In the genomic region with DNA sequence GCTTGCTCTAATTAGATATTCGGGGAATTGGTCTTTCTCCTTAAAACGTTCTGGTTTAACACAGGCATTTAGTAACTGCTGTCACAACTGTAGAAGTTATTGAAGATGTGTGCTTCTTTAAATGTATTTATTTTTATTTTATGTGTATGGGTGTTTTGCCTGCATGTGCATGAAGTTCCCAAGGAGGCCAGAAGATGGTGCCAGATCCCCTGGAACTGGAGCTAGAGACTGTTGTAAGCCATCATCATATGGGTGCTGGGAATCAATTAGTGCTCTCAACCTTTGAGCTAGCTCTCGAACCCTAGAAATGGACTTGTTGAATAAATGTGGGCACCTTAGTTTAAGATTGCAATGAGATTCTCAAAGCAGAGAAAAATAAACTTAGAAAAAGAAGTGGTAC, we compare ENCODE assay signal across 17 mouse cellular contexts. TPM values are rescaled to one million over a fixed set of nuclear protein-coding genes. Genes with fewer than 3 reads are reported as not detected.
DNase-seq lines count a peak whose midpoint lies in the region; ATAC-seq and TF ChIP-seq lines count a peak whose summit lies in the region.
"Had no signal": no experiment of that assay in that cellular context is flagged by ENCODE, and none has a peak within 500 bp of the region (broad histone marks: within the 10 kb centered on the region; RNA-seq: fewer than 3 reads in every experiment).

No protein-coding gene starts in this region.

- H3K4me2 ChIP-seq in heart, postnatal 0 days (ENCODE audit: low read depth, low read length): no peak overlapping the region
- no peak overlapping the region for H3K4me2 ChIP-seq in lung, embryonic 14.5 days
- H3K4me2 ChIP-seq: forebrain, embryonic 15.5 days; limb, embryonic 15.5 days had no signal

- H3K9me3 ChIP-seq in heart, postnatal 0 days (replicated peaks; ENCODE audit: control insufficient read depth, low read length): peaks cover 5% of the 10 kb centered on the region; the same call in 1 of the 2 replicates
- no peaks in the 10 kb centered on the region for H3K9me3 ChIP-seq in lung, embryonic 14.5 days (ENCODE audit: low read depth, low read length)
- no peaks in the 10 kb centered on the region for H3K9me3 ChIP-seq in ES-Bruce4 (replicated peaks; ENCODE audit: control insufficient read depth, insufficient read depth, low read length, poor library complexity, severe bottlenecking)
- H3K9me3 ChIP-seq: forebrain, embryonic 15.5 days; G1E; limb, embryonic 15.5 days had no signal

- DNase-seq in heart, postnatal 0 days (ENCODE audit: low spot score): no peak
- no peak for DNase-seq in heart, postnatal 10 days
- no peak for DNase-seq in lung, embryonic 14.5 days
- no peak for DNase-seq in lung, postnatal 10 days
- DNase-seq in adipocyte (ENCODE audit: low spot score): no peak
- DNase-seq in urinary bladder, adult 2 months (ENCODE audit: low spot score): no peak
- DNase-seq: gastrocnemius, postnatal 36 days; heart, postnatal 14 days; right cerebral cortex, adult 18-20 months had no signal

- TF ChIP-seq CTCF in heart, postnatal 0 days (IDR thresholded peaks at IDR 0.05; ENCODE audit: low read depth): peak; percentile 13; the same call in 1 of the 2 replicates
- TF ChIP-seq CTCF in lung, embryonic 14.5 days (IDR thresholded peaks at IDR 0.05; ENCODE audit: low read depth): peak; percentile 31
- TF ChIP-seq CTCF in ES-Bruce4 (IDR thresholded peaks at IDR 0.05; ENCODE audit: low read depth, low read length): peak; percentile 48
- no peak for TF ChIP-seq CTCF in embryonic fibroblast, embryonic 13.5 days (IDR thresholded peaks at IDR 0.05; ENCODE audit: borderline replicate concordance, insufficient read depth, low read length)

- no peak for ATAC-seq in heart, postnatal 0 days (ENCODE audit: insufficient read depth, low read depth)
- ATAC-seq in lung, embryonic 14.5 days (ENCODE audit: insufficient read depth): no peak
- ATAC-seq: forebrain, embryonic 15.5 days; intestine, embryonic 16.5 days; midbrain, embryonic 16.5 days had no signal

- TF ChIP-seq EP300 in heart, postnatal 0 days (IDR thresholded peaks at IDR 0.05; ENCODE audit: low read depth): no peak
- no peak for TF ChIP-seq EP300 in ES-Bruce4 (IDR thresholded peaks at IDR 0.05; ENCODE audit: insufficient read depth, low read depth, low read length)

- no peak overlapping the region for H3K27ac ChIP-seq in heart, postnatal 0 days (ENCODE audit: low read depth)
- H3K27ac ChIP-seq in lung, embryonic 14.5 days (ENCODE audit: low read depth): no peak overlapping the region
- no peak overlapping the region for H3K27ac ChIP-seq in ES-Bruce4 (ENCODE audit: insufficient read depth, low read length)
- H3K27ac ChIP-seq in embryonic fibroblast, embryonic 13.5 days (ENCODE audit: insufficient read depth, low read length): peak overlapping the region; percentile 30; the same call in 1 of the 2 replicates
- H3K27ac ChIP-seq: forebrain, embryonic 15.5 days; limb, embryonic 15.5 days; macrophage had no signal

- no peaks in the 10 kb centered on the region for H3K36me3 ChIP-seq in heart, postnatal 0 days (replicated peaks; ENCODE audit: control insufficient read depth, insufficient read depth, low read length)
- no peaks in the 10 kb centered on the region for H3K36me3 ChIP-seq in lung, embryonic 14.5 days (ENCODE audit: insufficient read depth)
- no peaks in the 10 kb centered on the region for H3K36me3 ChIP-seq in ES-Bruce4 (ENCODE audit: control insufficient read depth, insufficient read depth, low read length, poor library complexity, severe bottlenecking)
- H3K36me3 ChIP-seq: forebrain, embryonic 15.5 days; G1E; limb, embryonic 15.5 days had no signal

- no peak overlapping the region for H3K4me3 ChIP-seq in heart, postnatal 0 days (ENCODE audit: low read depth, low read length)
- H3K4me3 ChIP-seq in lung, embryonic 14.5 days (ENCODE audit: low read depth, low read length): no peak overlapping the region
- H3K4me3 ChIP-seq in ES-Bruce4 (ENCODE audit: low read depth, low read length): no peak overlapping the region
- H3K4me3 ChIP-seq in embryonic fibroblast, embryonic 13.5 days (ENCODE audit: insufficient read depth, low read length): no peak overlapping the region
- H3K4me3 ChIP-seq: forebrain, embryonic 15.5 days; limb, embryonic 15.5 days had no signal

- TF ChIP-seq POLR2A in ES-Bruce4 (IDR thresholded peaks at IDR 0.05; ENCODE audit: insufficient read depth, low read length): no peak
- no peak for TF ChIP-seq POLR2A in embryonic fibroblast, embryonic 13.5 days (IDR thresholded peaks at IDR 0.05; ENCODE audit: low read depth, low read length)

- no peaks in the 10 kb centered on the region for H3K27me3 ChIP-seq in heart, postnatal 0 days (ENCODE audit: control insufficient read depth, insufficient read depth, low read length)
- no peaks in the 10 kb centered on the region for H3K27me3 ChIP-seq in lung, embryonic 14.5 days (ENCODE audit: insufficient read depth, low read length)
- H3K27me3 ChIP-seq in ES-Bruce4 (ENCODE audit: control insufficient read depth, insufficient read depth, low read length, poor library complexity, severe bottlenecking): no peaks in the 10 kb centered on the region; the same call in 1 of the 2 replicates
- H3K27me3 ChIP-seq: forebrain, embryonic 15.5 days; limb, embryonic 15.5 days had no signal

- WGBS in heart, postnatal 0 days: 77% methylated on average over 3 of the region's 3 CpGs
- 74% methylated on average over 3 of the region's 3 CpGs for WGBS in lung, embryonic 14.5 days

- H3K9ac ChIP-seq in heart, postnatal 0 days (replicated peaks; ENCODE audit: low read depth, low read length): no peak overlapping the region
- no peak overlapping the region for H3K9ac ChIP-seq in lung, embryonic 14.5 days
- no peak overlapping the region for H3K9ac ChIP-seq in ES-Bruce4 (ENCODE audit: low read depth, poor library complexity, severe bottlenecking)
- H3K9ac ChIP-seq: forebrain, embryonic 15.5 days; limb, embryonic 15.5 days had no signal

- H3K4me1 ChIP-seq in heart, postnatal 0 days (ENCODE audit: control insufficient read depth, insufficient read depth): peaks cover 5% of the 10 kb centered on the region; the same call in 1 of the 2 replicates
- peaks cover 10% of the 10 kb centered on the region; the same call in 1 of the 2 replicates for H3K4me1 ChIP-seq in lung, embryonic 14.5 days (ENCODE audit: insufficient read depth)
- no peaks in the 10 kb centered on the region for H3K4me1 ChIP-seq in ES-Bruce4 (ENCODE audit: control insufficient read depth, insufficient read depth, low read length)
- no peaks in the 10 kb centered on the region for H3K4me1 ChIP-seq in embryonic fibroblast, embryonic 13.5 days (ENCODE audit: control insufficient read depth, insufficient read depth, low read length)

- intact Hi-C loops in heart, postnatal 10 days (cut with DNase I): no loop called here

RNA-seq across cellular contexts. Expression of gene Fam126a, which starts 27.1 kb away (rescaled TPM):
- 37.3 and 37.6 TPM in 2 replicates for total RNA-seq in heart, postnatal 0 days (2014; rRNA removed; ENCODE audit: low replicate concordance)
- 23.3 and 27.7 TPM in 2 replicates for polyA plus RNA-seq in heart, postnatal 0 days (2015; fragmentation: Nextera tagmentation; extraction: Ambion mirVana)
- total RNA-seq in heart, postnatal 10 days (2021): 10 to 100 TPM; 57.8 to 70.4 TPM
- polyA plus RNA-seq in lung, embryonic 14.5 days (2014; fragmentation: Nextera tagmentation; extraction: Ambion mirVana): 23.7 and 24.0 TPM in 2 replicates
- polyA plus RNA-seq in ES-Bruce4 (2011; ENCODE audit: insufficient read depth, insufficient read length, low read depth, missing spikeins): 8.2 and 9.5 TPM in 2 replicates
- polyA plus RNA-seq in embryonic fibroblast, embryonic 13.5 days (2011; ENCODE audit: insufficient read length, low read depth, missing spikeins): 38.2 and 47.7 TPM in 2 replicates
- polyA plus RNA-seq in urinary bladder, adult 2 months (2012; rRNA removed): 16.7 and 17.6 TPM in 2 replicates

RNA-seq across cellular contexts. Expression of gene Klhl7, which starts 42.8 kb away (rescaled TPM):
- total RNA-seq in heart, postnatal 0 days (2014; rRNA removed; ENCODE audit: low replicate concordance): 55.3 and 60.0 TPM in 2 replicates
- 42.4 and 47.1 TPM in 2 replicates for polyA plus RNA-seq in heart, postnatal 0 days (2015; fragmentation: Nextera tagmentation; extraction: Ambion mirVana)
- 10 to 100 TPM; 51.7 to 54.8 TPM for total RNA-seq in heart, postnatal 10 days (2021)
- 44.3 and 46.3 TPM in 2 replicates for polyA plus RNA-seq in lung, embryonic 14.5 days (2014; fragmentation: Nextera tagmentation; extraction: Ambion mirVana)
- polyA plus RNA-seq in ES-Bruce4 (2011; ENCODE audit: insufficient read depth, insufficient read length, low read depth, missing spikeins): 31.1 and 34.4 TPM in 2 replicates
- 20.1 and 27.8 TPM in 2 replicates for polyA plus RNA-seq in embryonic fibroblast, embryonic 13.5 days (2011; ENCODE audit: insufficient read length, low read depth, missing spikeins)
- polyA plus RNA-seq in urinary bladder, adult 2 months (2012; rRNA removed): 30.1 and 30.8 TPM in 2 replicates
